Mouse (Mus musculus): ENCODE results near the gene Exoc6b. TPM values are rescaled to one million over a fixed set of nuclear protein-coding genes. Genes with fewer than 3 reads are reported as not detected.

Exoc6b gene
- polyA plus RNA-seq, 1 experiment from 2014 or later: 39.0 TPM

- no peaks in the 10 kb centered on the region for H3K27me3 ChIP-seq (replicated peaks; ENCODE audit: control insufficient read depth, insufficient read depth, low read length)
- no peak overlapping the region for H3K4me2 ChIP-seq (ENCODE audit: low read length)
- no peaks in the 10 kb centered on the region for H3K9me3 ChIP-seq (replicated peaks; ENCODE audit: control insufficient read depth, low read length)
- DNase-seq (ENCODE audit: low spot score) (peak; percentile 71), ATAC-seq (no peak)
- no peaks in the 10 kb centered on the region for H3K36me3 ChIP-seq (ENCODE audit: control insufficient read depth, insufficient read depth, low read length)
- H3K9ac ChIP-seq (ENCODE audit: low read length): no peak overlapping the region
- no peaks in the 10 kb centered on the region for H3K4me1 ChIP-seq (ENCODE audit: control insufficient read depth, insufficient read depth, low read length)
- H3K27ac ChIP-seq (ENCODE audit: low read depth, low read length): no peak overlapping the region
- H3K4me3 ChIP-seq (ENCODE audit: low read depth, low read length): no peak overlapping the region
- 39% methylated on average over 2 of the region's 2 CpGs for WGBS
Observed at GRCm38 (mm10) chr6:85017011-85017410, 52.3 kb downstream of the Exoc6b start.

GRCm38 (mm10) chr6:85013906-85014305 lies 55.4 kb downstream of the Exoc6b start:
- WGBS: 92% methylated on average over 2 of the region's 2 CpGs
- Histone ChIP-seq H3K27me3 (replicated peaks; ENCODE audit: control insufficient read depth, insufficient read depth, low read length) (no peaks in the 10 kb centered on the region), H3K4me1 (ENCODE audit: control insufficient read depth, insufficient read depth, low read length) (no peaks in the 10 kb centered on the region), H3K9ac (ENCODE audit: low read length) (no peak overlapping the region), H3K4me3 (ENCODE audit: low read depth, low read length) (no peak overlapping the region), H3K4me2 (ENCODE audit: low read length) (no peak overlapping the region), H3K9me3 (replicated peaks; ENCODE audit: control insufficient read depth, low read length) (no peaks in the 10 kb centered on the region), H3K36me3 (ENCODE audit: control insufficient read depth, insufficient read depth, low read length) (no peaks in the 10 kb centered on the region; the same call in 1 of the 2 replicates), H3K27ac (ENCODE audit: low read depth, low read length) (no peak overlapping the region)
- no peak for ATAC-seq
- DNase-seq (ENCODE audit: low spot score): no peak

- no peak overlapping the region for H3K27ac ChIP-seq (ENCODE audit: low read depth, low read length)
- DNase-seq (ENCODE audit: low spot score): no peak
- WGBS: 89% methylated on average over 2 of the region's 2 CpGs
- H3K9ac ChIP-seq (ENCODE audit: low read length): no peak overlapping the region
- no peak for ATAC-seq
- H3K4me2 ChIP-seq (ENCODE audit: low read length): no peak overlapping the region
- H3K36me3 ChIP-seq (ENCODE audit: control insufficient read depth, insufficient read depth, low read length): no peaks in the 10 kb centered on the region; the same call in 1 of the 2 replicates
- no peak overlapping the region for H3K4me3 ChIP-seq (ENCODE audit: low read depth, low read length)
- no peaks in the 10 kb centered on the region for H3K9me3 ChIP-seq (replicated peaks; ENCODE audit: control insufficient read depth, low read length)
- H3K4me1 ChIP-seq (ENCODE audit: control insufficient read depth, insufficient read depth, low read length): no peaks in the 10 kb centered on the region
- no peaks in the 10 kb centered on the region for H3K27me3 ChIP-seq (replicated peaks; ENCODE audit: control insufficient read depth, insufficient read depth, low read length)
Observed at GRCm38 (mm10) chr6:85010397-85010796, 58.9 kb downstream of the Exoc6b start.

GRCm38 (mm10) chr6:84995418-84995817 lies 73.9 kb downstream of the Exoc6b start:
- Histone ChIP-seq H3K27ac (ENCODE audit: low read depth, low read length) (no peak overlapping the region), H3K9ac (ENCODE audit: low read length) (no peak overlapping the region), H3K4me3 (ENCODE audit: low read depth, low read length) (no peak overlapping the region), H3K27me3 (replicated peaks; ENCODE audit: control insufficient read depth, insufficient read depth, low read length) (no peaks in the 10 kb centered on the region), H3K4me2 (ENCODE audit: low read length) (no peak overlapping the region), H3K4me1 (ENCODE audit: control insufficient read depth, insufficient read depth, low read length) (no peaks in the 10 kb centered on the region), H3K9me3 (replicated peaks; ENCODE audit: control insufficient read depth, low read length) (no peaks in the 10 kb centered on the region), H3K36me3 (ENCODE audit: control insufficient read depth, insufficient read depth, low read length) (no peaks in the 10 kb centered on the region)
- ATAC-seq: no peak
- no peak for DNase-seq (ENCODE audit: low spot score)

- no peaks in the 10 kb centered on the region for H3K4me1 ChIP-seq (ENCODE audit: control insufficient read depth, insufficient read depth, low read length)
- H3K36me3 ChIP-seq (ENCODE audit: control insufficient read depth, insufficient read depth, low read length): no peaks in the 10 kb centered on the region
- H3K27ac ChIP-seq (ENCODE audit: low read depth, low read length): no peak overlapping the region
- no peak overlapping the region for H3K4me2 ChIP-seq (ENCODE audit: low read length)
- no peak overlapping the region for H3K4me3 ChIP-seq (ENCODE audit: low read depth, low read length)
- 52% methylated on average over 3 of the region's 3 CpGs for WGBS
- no peak overlapping the region for H3K9ac ChIP-seq (ENCODE audit: low read length)
- no peaks in the 10 kb centered on the region for H3K9me3 ChIP-seq (replicated peaks; ENCODE audit: control insufficient read depth, low read length)
- ATAC-seq (no peak), DNase-seq (ENCODE audit: low spot score) (peak; percentile 9)
- no peaks in the 10 kb centered on the region for H3K27me3 ChIP-seq (replicated peaks; ENCODE audit: control insufficient read depth, insufficient read depth, low read length)
Observed at GRCm38 (mm10) chr6:84976563-84976971, 92.7 kb downstream of the Exoc6b start.

- no peaks in the 10 kb centered on the region for H3K27me3 ChIP-seq (replicated peaks; ENCODE audit: control insufficient read depth, insufficient read depth, low read length)
- H3K36me3 ChIP-seq (ENCODE audit: control insufficient read depth, insufficient read depth, low read length): no peaks in the 10 kb centered on the region
- no peak overlapping the region for H3K27ac ChIP-seq (ENCODE audit: low read depth, low read length)
- H3K9me3 ChIP-seq (replicated peaks; ENCODE audit: control insufficient read depth, low read length): no peaks in the 10 kb centered on the region
- DNase-seq (ENCODE audit: low spot score): no peak
- no peak for ATAC-seq
- no peak overlapping the region for H3K4me2 ChIP-seq (ENCODE audit: low read length)
- no peak overlapping the region for H3K9ac ChIP-seq (ENCODE audit: low read length)
- no peak overlapping the region for H3K4me3 ChIP-seq (ENCODE audit: low read depth, low read length)
- WGBS: 85% methylated on average over 1 of the region's 1 CpGs
- no peaks in the 10 kb centered on the region for H3K4me1 ChIP-seq (ENCODE audit: control insufficient read depth, insufficient read depth, low read length)
Observed at GRCm38 (mm10) chr6:84968531-84968930, 100.8 kb downstream of the Exoc6b start.

- Histone ChIP-seq H3K27ac (ENCODE audit: low read depth, low read length) (no peak overlapping the region), H3K27me3 (replicated peaks; ENCODE audit: control insufficient read depth, insufficient read depth, low read length) (no peaks in the 10 kb centered on the region), H3K4me2 (ENCODE audit: low read length) (no peak overlapping the region), H3K9me3 (replicated peaks; ENCODE audit: control insufficient read depth, low read length) (no peaks in the 10 kb centered on the region), H3K9ac (ENCODE audit: low read length) (no peak overlapping the region), H3K4me1 (ENCODE audit: control insufficient read depth, insufficient read depth, low read length) (no peaks in the 10 kb centered on the region), H3K36me3 (ENCODE audit: control insufficient read depth, insufficient read depth, low read length) (no peaks in the 10 kb centered on the region), H3K4me3 (ENCODE audit: low read depth, low read length) (no peak overlapping the region)
- DNase-seq (ENCODE audit: low spot score) (peak; percentile 14), ATAC-seq (no peak)
- WGBS: 72% methylated on average over 5 of the region's 5 CpGs
Observed at GRCm38 (mm10) chr6:84964729-84965415, 104.4 kb downstream of the Exoc6b start.

GRCm38 (mm10) chr6:84963044-84963443 lies 106.3 kb downstream of the Exoc6b start:
- Histone ChIP-seq H3K36me3 (ENCODE audit: control insufficient read depth, insufficient read depth, low read length) (no peaks in the 10 kb centered on the region), H3K27me3 (replicated peaks; ENCODE audit: control insufficient read depth, insufficient read depth, low read length) (no peaks in the 10 kb centered on the region), H3K4me1 (ENCODE audit: control insufficient read depth, insufficient read depth, low read length) (no peaks in the 10 kb centered on the region), H3K9ac (ENCODE audit: low read length) (no peak overlapping the region), H3K4me3 (ENCODE audit: low read depth, low read length) (no peak overlapping the region), H3K27ac (ENCODE audit: low read depth, low read length) (no peak overlapping the region), H3K4me2 (ENCODE audit: low read length) (no peak overlapping the region), H3K9me3 (replicated peaks; ENCODE audit: control insufficient read depth, low read length) (no peaks in the 10 kb centered on the region)
- ATAC-seq (no peak), DNase-seq (ENCODE audit: low spot score) (no peak)
- WGBS: 70% methylated on average over 1 of the region's 1 CpGs

- Histone ChIP-seq H3K36me3 (ENCODE audit: control insufficient read depth, insufficient read depth, low read length) (no peaks in the 10 kb centered on the region), H3K4me3 (ENCODE audit: low read depth, low read length) (no peak overlapping the region), H3K27ac (ENCODE audit: low read depth, low read length) (no peak overlapping the region), H3K9ac (ENCODE audit: low read length) (no peak overlapping the region), H3K9me3 (replicated peaks; ENCODE audit: control insufficient read depth, low read length) (no peaks in the 10 kb centered on the region), H3K4me2 (ENCODE audit: low read length) (no peak overlapping the region), H3K4me1 (ENCODE audit: control insufficient read depth, insufficient read depth, low read length) (no peaks in the 10 kb centered on the region), H3K27me3 (replicated peaks; ENCODE audit: control insufficient read depth, insufficient read depth, low read length) (no peaks in the 10 kb centered on the region)
- no peak for DNase-seq (ENCODE audit: low spot score)
- ATAC-seq: no peak
- 95% methylated on average over 3 of the region's 3 CpGs for WGBS
Observed at GRCm38 (mm10) chr6:84961763-84962162, 107.5 kb downstream of the Exoc6b start.

All from forebrain, embryonic 14.5 days (tissue).